Mouse (Mus musculus) embryonic facial prominence, embryonic 14.5 days (tissue): ENCODE results near the gene Gm20388. TPM values are rescaled to one million over a fixed set of nuclear protein-coding genes. Genes with fewer than 3 reads are reported as not detected.

ENCODE experiments used
- ATAC-seq: fragments of 200-750 bp; cut with Nextera tagmentation; 2 replicates; pipeline ENCODE4 v1.8.0; 2017; ENCODE audit warnings: low read depth, moderate number of reproducible peaks, moderate TSS enrichment
- DNase-seq: peaks from one replicate; pipeline ENCODE4 v3.0.0-alpha.2; 2015; ENCODE audit warnings: low spot score
- H3K27ac ChIP-seq: fragments of 300-500 bp; sonication (generic); replicated peaks from 2 replicates; pipeline ENCODE4 v1.5.1; 2014; ENCODE audit warnings: low read depth, mild to moderate bottlenecking, low read length, moderate library complexity
- H3K27me3 ChIP-seq: fragments of 300-500 bp; sonication (generic); replicated peaks from 2 replicates; pipeline ENCODE4 v1.6.1; 2014; ENCODE audit warnings: low read length; ENCODE audit not compliant: control insufficient read depth, insufficient read depth
- H3K36me3 ChIP-seq: fragments of 300-500 bp; sonication (generic); 2 replicates; pipeline ENCODE4 v1.6.1; 2014; ENCODE audit warnings: low read length, mixed read lengths; ENCODE audit not compliant: control insufficient read depth, insufficient read depth
- H3K4me1 ChIP-seq: fragments of 300-500 bp; sonication (generic); 2 replicates; pipeline ENCODE4 v1.6.1; 2014; ENCODE audit warnings: antibody characterized with exemption, low read length; ENCODE audit not compliant: control insufficient read depth, insufficient read depth
- H3K4me2 ChIP-seq: fragments of 300-500 bp; sonication (generic); 2 replicates; pipeline ENCODE4 v1.6.1; 2014; ENCODE audit warnings: low read depth, mild to moderate bottlenecking, low read length, moderate library complexity, mixed read lengths
- H3K4me3 ChIP-seq: fragments of 300-500 bp; sonication (generic); 2 replicates; pipeline ENCODE4 v1.5.1; 2014; ENCODE audit warnings: low read depth, mild to moderate bottlenecking, low read length
- H3K9ac ChIP-seq: fragments of 300-500 bp; sonication (generic); 2 replicates; pipeline ENCODE4 v1.6.1; 2014; ENCODE audit warnings: low read depth, mild to moderate bottlenecking, low read length, moderate library complexity, mixed read lengths
- H3K9me3 ChIP-seq: fragments of 300-500 bp; sonication (generic); 2 replicates; pipeline ENCODE4 v1.6.1; 2016; ENCODE audit warnings: low read length; ENCODE audit not compliant: control insufficient read depth
- WGBS: fragments of 180-500 bp; shearing (Covaris S2); extraction: QIAGEN DNeasy Blood & Tissue Kit; methylation state at CpG from one replicate; pipeline ENCODE4 v1.1.7; 2014; 5-methylcytosine and 5-hydroxymethylcytosine counted together
- polyA plus RNA-seq: library from polyadenylated mRNA; unstranded; fragments of >200 nt; fragmentation: Nextera tagmentation; extraction: Ambion mirVana; gene quantifications from 2 replicates; pipeline ENCODE4 v1.2.1, GENCODE M21; 2014

Gm20388 gene
- polyA plus RNA-seq, 1 experiment from 2014 or later = not detected

- H3K9ac ChIP-seq = no peak overlapping the region
- H3K36me3 ChIP-seq = no peaks in the 10 kb centered on the region
- 68% methylated on average over 5 of the region's 5 CpGs for WGBS
- no peak for DNase-seq
- ATAC-seq = no peak
- H3K27me3 ChIP-seq = no peaks in the 10 kb centered on the region
- H3K4me2 ChIP-seq = no peak overlapping the region
- no peaks in the 10 kb centered on the region for H3K9me3 ChIP-seq
- H3K4me3 ChIP-seq = no peak overlapping the region
- H3K27ac ChIP-seq = no peak overlapping the region
- H3K4me1 ChIP-seq = no peaks in the 10 kb centered on the region
Observed at GRCm38 (mm10) chr8:121678696-121679095, 1768.1 kb downstream of the Gm20388 start.

DNA sequence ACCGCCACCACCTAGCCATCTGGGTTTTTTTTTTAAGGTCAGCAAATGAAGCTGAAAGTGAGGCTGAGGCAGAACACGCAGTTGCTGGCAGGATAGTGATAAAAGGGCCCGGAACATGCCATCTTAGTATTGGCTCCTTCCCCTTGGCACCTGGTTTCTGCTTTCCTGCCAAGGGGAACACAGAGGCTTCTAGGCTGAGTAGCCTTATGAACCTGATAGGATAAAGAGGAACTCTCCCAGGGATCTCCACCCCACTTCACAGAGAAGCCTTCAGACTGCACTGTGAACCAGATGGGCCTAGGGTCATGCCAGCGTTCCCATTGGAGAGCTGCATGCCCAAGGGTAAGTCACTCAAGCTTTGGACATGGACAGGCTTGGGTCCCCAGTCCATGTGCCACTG is 1770.3 kb downstream of the Gm20388 start:
- WGBS = 80% methylated on average over 4 of the region's 4 CpGs
- H3K27ac ChIP-seq = no peak overlapping the region
- H3K4me1 ChIP-seq = no peaks in the 10 kb centered on the region
- no peaks in the 10 kb centered on the region for H3K9me3 ChIP-seq
- H3K27me3 ChIP-seq = no peaks in the 10 kb centered on the region
- no peak overlapping the region for H3K9ac ChIP-seq
- H3K4me2 ChIP-seq = no peak overlapping the region
- ATAC-seq (no peak), DNase-seq (no peak)
- no peak overlapping the region for H3K4me3 ChIP-seq
- H3K36me3 ChIP-seq = no peaks in the 10 kb centered on the region

GRCm38 (mm10) chr8:121681457-121681856 is 1770.8 kb downstream of the Gm20388 start:
- Histone ChIP-seq H3K27ac (no peak overlapping the region), H3K4me1 (no peaks in the 10 kb centered on the region), H3K9me3 (no peaks in the 10 kb centered on the region), H3K9ac (no peak overlapping the region), H3K27me3 (no peaks in the 10 kb centered on the region), H3K4me3 (no peak overlapping the region), H3K36me3 (no peaks in the 10 kb centered on the region), H3K4me2 (no peak overlapping the region)
- 56% methylated on average over 10 of the region's 10 CpGs for WGBS
- DNase-seq (no peak), ATAC-seq (no peak)

GRCm38 (mm10) chr8:121683083-121683832 is 1772.6 kb downstream of the Gm20388 start:
- Histone ChIP-seq H3K9me3 (no peaks in the 10 kb centered on the region), H3K27ac (no peak overlapping the region), H3K36me3 (no peaks in the 10 kb centered on the region), H3K4me2 (no peak overlapping the region), H3K9ac (no peak overlapping the region), H3K27me3 (no peaks in the 10 kb centered on the region), H3K4me1 (no peaks in the 10 kb centered on the region), H3K4me3 (no peak overlapping the region)
- WGBS = 55% methylated on average over 10 of the region's 10 CpGs
- no peak for DNase-seq
- no peak for ATAC-seq

DNA sequence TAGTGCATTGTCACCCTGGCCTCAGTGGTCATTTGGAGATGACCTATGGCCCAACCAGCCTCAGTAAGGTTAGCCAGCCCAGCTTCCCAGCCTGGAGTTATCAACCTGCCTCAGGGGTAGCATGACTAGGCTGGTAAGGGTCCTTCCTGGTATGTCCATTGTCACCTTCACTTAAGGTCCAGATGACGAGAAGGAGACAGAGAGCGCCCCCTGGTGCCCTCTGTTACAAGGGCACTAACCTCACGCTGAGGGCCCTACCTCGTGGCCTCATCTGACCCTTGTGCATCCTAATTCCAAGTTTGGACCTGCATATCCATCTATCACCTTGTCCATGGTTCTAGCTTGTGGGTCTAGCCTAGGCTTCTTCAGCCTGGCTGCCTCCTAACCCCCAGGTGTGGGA is 1774.8 kb downstream of the Gm20388 start:
- no peak overlapping the region for H3K9ac ChIP-seq
- 14% methylated on average over 4 of the region's 4 CpGs for WGBS
- H3K4me2 ChIP-seq = no peak overlapping the region
- H3K9me3 ChIP-seq = no peaks in the 10 kb centered on the region
- H3K4me3 ChIP-seq = no peak overlapping the region
- no peaks in the 10 kb centered on the region for H3K4me1 ChIP-seq
- no peaks in the 10 kb centered on the region for H3K27me3 ChIP-seq
- DNase-seq (peak; percentile 27), ATAC-seq (no peak)
- H3K27ac ChIP-seq = no peak overlapping the region
- no peaks in the 10 kb centered on the region for H3K36me3 ChIP-seq

DNA sequence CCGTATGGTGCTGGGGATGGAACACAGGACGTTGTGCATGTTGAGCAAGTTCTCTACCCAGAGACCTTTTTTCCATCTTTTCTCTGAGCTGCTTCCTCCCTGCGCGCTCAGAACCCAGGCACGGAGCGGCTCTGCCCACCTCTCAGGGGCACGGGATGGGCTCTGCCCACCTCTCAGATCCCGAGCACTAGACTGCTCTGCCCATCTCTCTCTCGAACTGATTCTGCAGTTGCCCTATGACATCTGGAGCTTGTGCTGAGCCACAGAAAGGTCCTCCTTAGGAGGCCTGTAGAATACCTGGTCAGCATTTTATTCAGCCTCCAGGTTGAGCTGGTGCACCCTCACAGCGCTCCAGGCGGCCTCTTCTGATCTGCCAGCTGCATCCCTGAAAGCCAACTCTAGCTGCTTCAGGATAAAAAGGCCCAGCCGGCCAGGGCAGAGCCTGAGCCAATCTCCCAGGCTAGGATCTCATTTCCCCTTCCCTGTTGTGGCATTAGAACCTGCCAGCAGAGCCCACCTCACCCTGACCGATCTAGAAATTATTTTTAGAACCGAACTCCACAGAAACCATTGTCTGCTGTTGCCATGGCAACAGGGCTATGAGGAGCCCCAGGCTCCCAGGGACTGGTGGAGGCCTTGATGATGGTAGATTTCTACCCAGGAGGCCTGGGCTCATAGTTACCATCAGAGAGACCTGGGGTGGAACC is 1777.0 kb downstream of the Gm20388 start:
- DNase-seq = peak; percentile 63
- Histone ChIP-seq H3K4me1 (no peaks in the 10 kb centered on the region), H3K9ac (no peak overlapping the region), H3K9me3 (no peaks in the 10 kb centered on the region), H3K27ac (no peak overlapping the region), H3K4me2 (no peak overlapping the region), H3K27me3 (no peaks in the 10 kb centered on the region), H3K36me3 (no peaks in the 10 kb centered on the region), H3K4me3 (no peak overlapping the region)
- ATAC-seq = 0 out of 2 replicates have a peak, but pooled peaks have one; percentile 44
- WGBS = 51% methylated on average over 13 of the region's 14 CpGs

- no peaks in the 10 kb centered on the region for H3K9me3 ChIP-seq
- no peak overlapping the region for H3K4me3 ChIP-seq
- H3K9ac ChIP-seq = no peak overlapping the region
- no peaks in the 10 kb centered on the region for H3K27me3 ChIP-seq
- DNase-seq (no peak), ATAC-seq (no peak)
- H3K4me1 ChIP-seq = no peaks in the 10 kb centered on the region
- WGBS = 47% methylated on average over 5 of the region's 5 CpGs
- no peak overlapping the region for H3K27ac ChIP-seq
- no peaks in the 10 kb centered on the region for H3K36me3 ChIP-seq
- H3K4me2 ChIP-seq = no peak overlapping the region
Observed at GRCm38 (mm10) chr8:121688496-121688895, 1777.9 kb downstream of the Gm20388 start.

GRCm38 (mm10) chr8:121694453-121694852 is 1783.8 kb downstream of the Gm20388 start:
- no peaks in the 10 kb centered on the region for H3K9me3 ChIP-seq
- H3K27ac ChIP-seq = no peak overlapping the region
- H3K4me2 ChIP-seq = no peak overlapping the region
- no peak for DNase-seq
- no peak for ATAC-seq
- WGBS = 52% methylated on average over 4 of the region's 4 CpGs
- H3K9ac ChIP-seq = no peak overlapping the region
- no peak overlapping the region for H3K4me3 ChIP-seq
- no peaks in the 10 kb centered on the region for H3K4me1 ChIP-seq
- H3K36me3 ChIP-seq = no peaks in the 10 kb centered on the region
- H3K27me3 ChIP-seq = no peaks in the 10 kb centered on the region
